Mouse (Mus musculus) CH12.LX (cell line): ENCODE measurements around the gene Galnt6. TPM values are rescaled to one million over a fixed set of nuclear protein-coding genes. Genes with fewer than 3 reads are reported as not detected.

Experiments used
- DNase-seq: peaks from one replicate; pipeline ENCODE4 v3.0.0-alpha.2; 2013; ENCODE audit errors: extremely low read depth
- H3K27ac ChIP-seq: 2 replicates; pipeline ENCODE4 v1.5.1; 2012; ENCODE audit warnings: low read depth, mild to moderate bottlenecking, control low read depth, moderate library complexity; ENCODE audit not compliant: insufficient read depth
- H3K27me3 ChIP-seq: replicated peaks from 2 replicates; pipeline ENCODE3; 2012; ENCODE audit warnings: inconsistent platforms
- H3K36me3 ChIP-seq, 2 experiments: replicated peaks in 1 of 2; 2 replicates each; pipeline versions ENCODE3 to v1.6.1; 2012; ENCODE audit warnings: inconsistent platforms in 1 of 2, low read length in 1 of 2, mild to moderate bottlenecking in 1 of 2, mixed read lengths in 1 of 2, moderate library complexity in 1 of 2; ENCODE audit not compliant: control insufficient read depth in 1 of 2, insufficient read depth in 1 of 2
- H3K4me1 ChIP-seq, 2 experiments: 2 replicates each; pipeline ENCODE4 v1.6.1; 2012; ENCODE audit warnings: inconsistent platforms in 1 of 2, moderate library complexity in 1 of 2; ENCODE audit not compliant: insufficient read depth in 2 of 2, control insufficient read depth in 1 of 2
- H3K4me2 ChIP-seq: 2 replicates; pipeline ENCODE4 v1.6.1; 2012; ENCODE audit warnings: low read depth, mild to moderate bottlenecking, control low read depth; ENCODE audit not compliant: poor library complexity, insufficient read depth, severe bottlenecking
- H3K4me3 ChIP-seq, 3 experiments: fragments of 150-350 bp in 1 of 3; sonication (generic) in 1 of 3; replicated peaks in 1 of 3; 2 replicates each; pipeline versions ENCODE3 to v1.5.1; 2011 to 2012; ENCODE audit warnings: low read depth in 2 of 3, low read length in 2 of 3, mild to moderate bottlenecking in 2 of 3, moderate library complexity in 2 of 3, control low read depth in 1 of 3, improper control_type of control experiment in 1 of 3, inconsistent platforms in 1 of 3, mixed read lengths in 1 of 3; ENCODE audit not compliant: poor library complexity in 1 of 3
- H3K79me2 ChIP-seq: replicated peaks from 2 replicates; pipeline ENCODE4 v1.6.1; 2012; ENCODE audit warnings: mild to moderate bottlenecking, moderate library complexity; ENCODE audit not compliant: control insufficient read depth, poor library complexity, insufficient read depth, severe bottlenecking; ENCODE audit errors: extremely low read depth
- H3K9ac ChIP-seq: 2 replicates; pipeline ENCODE4 v1.6.1; 2012; ENCODE audit warnings: low read depth, mild to moderate bottlenecking, control low read depth, moderate library complexity; ENCODE audit not compliant: insufficient read depth
- H3K9me3 ChIP-seq: replicated peaks from 2 replicates; pipeline ENCODE3; 2012; ENCODE audit warnings: low read length, inconsistent platforms, mixed read lengths
- BHLHE40 ChIP-seq: IDR thresholded peaks from 2 replicates; pipeline ENCODE4 v1.6.1; 2011; ENCODE audit warnings: mild to moderate bottlenecking, low read depth, low read length, improper control_type of control experiment
- CHD2 ChIP-seq: IDR thresholded peaks from 2 replicates; pipeline ENCODE4 v1.6.1; 2011; ENCODE audit warnings: low read length, improper control_type of control experiment
- CTCF ChIP-seq, 2 experiments: IDR thresholded peaks in 1 of 2; conservative IDR thresholded peaks in 1 of 2; 2 replicates each; pipeline ENCODE4 v1.5.1; 2011 to 2012; ENCODE audit warnings: low read depth in 2 of 2, low read length in 2 of 2, improper control_type of control experiment in 1 of 2, inconsistent platforms in 1 of 2, mild to moderate bottlenecking in 1 of 2, moderate library complexity in 1 of 2
- EP300 ChIP-seq: IDR thresholded peaks from 2 replicates; pipeline ENCODE4 v1.6.1; 2011; ENCODE audit warnings: low read length, improper control_type of control experiment
- ETS1 ChIP-seq: conservative IDR thresholded peaks from 2 replicates; pipeline ENCODE4 v1.6.1; 2012; ENCODE audit warnings: low read depth, mild to moderate bottlenecking, inconsistent platforms, low read length, improper control_type of control experiment, moderate library complexity
- IRF4 ChIP-seq: IDR thresholded peaks from 2 replicates; pipeline ENCODE4 v1.6.1; 2014; ENCODE audit warnings: low read depth, mild to moderate bottlenecking, inconsistent platforms, low read length, improper control_type of control experiment
- JUN ChIP-seq: IDR thresholded peaks from 2 replicates; pipeline ENCODE4 v1.6.1; 2011; ENCODE audit warnings: low read depth, mild to moderate bottlenecking, low read length, improper control_type of control experiment, moderate library complexity; ENCODE audit not compliant: insufficient read depth
- JUND ChIP-seq: conservative IDR thresholded peaks from 2 replicates; pipeline ENCODE4 v1.6.1; 2011; ENCODE audit warnings: low read depth, low read length, improper control_type of control experiment
- MXI1 ChIP-seq: IDR thresholded peaks from 2 replicates; pipeline ENCODE4 v1.6.1; 2011; ENCODE audit warnings: mild to moderate bottlenecking, low read depth, low read length, improper control_type of control experiment
- MYC ChIP-seq: IDR thresholded peaks from 2 replicates; pipeline ENCODE4 v1.6.1; 2011; ENCODE audit warnings: low read depth, mild to moderate bottlenecking, improper control_type of control experiment, low read length
- NELFE ChIP-seq: IDR thresholded peaks from 2 replicates; pipeline ENCODE4 v1.6.1; 2011; ENCODE audit warnings: low read depth, low read length, improper control_type of control experiment
- NRF1 ChIP-seq: IDR thresholded peaks from 2 replicates; pipeline ENCODE4 v1.6.1; 2014; ENCODE audit warnings: low read depth, mild to moderate bottlenecking, inconsistent platforms, low read length, improper control_type of control experiment, moderate library complexity
- SMC3 ChIP-seq: IDR thresholded peaks from 2 replicates; pipeline ENCODE4 v1.6.1; 2011; ENCODE audit warnings: low read depth, low read length, improper control_type of control experiment
- TCF12 ChIP-seq: IDR thresholded peaks from 2 replicates; pipeline ENCODE4 v1.6.1; 2014; ENCODE audit warnings: low read depth, mild to moderate bottlenecking, inconsistent platforms, low read length, improper control_type of control experiment
- UBTF ChIP-seq: IDR thresholded peaks from 2 replicates; pipeline ENCODE4 v1.6.1; 2012; ENCODE audit warnings: low read depth, mild to moderate bottlenecking, inconsistent platforms, low read length, improper control_type of control experiment, moderate library complexity
- USF2 ChIP-seq: conservative IDR thresholded peaks from 2 replicates; pipeline ENCODE4 v1.6.1; 2011; ENCODE audit warnings: low read depth, low read length, improper control_type of control experiment
- ZC3H11A ChIP-seq: IDR thresholded peaks from 2 replicates; pipeline ENCODE4 v1.6.1; 2012; ENCODE audit warnings: low read depth, mild to moderate bottlenecking, inconsistent platforms, low read length, improper control_type of control experiment
- ZKSCAN1 ChIP-seq: IDR thresholded peaks from 2 replicates; pipeline ENCODE4 v1.6.1; 2012; ENCODE audit warnings: low read depth, inconsistent platforms, low read length, improper control_type of control experiment, borderline replicate concordance
- ZNF384 ChIP-seq: IDR thresholded peaks from 2 replicates; pipeline ENCODE4 v1.6.1; 2012; ENCODE audit warnings: low read depth, low read length, improper control_type of control experiment, inconsistent platforms
- dilution Hi-C: fragments of 300-500 bp; cut with MboI; formaldehyde crosslinking; loops from 2 replicates; pipeline ENCODE4 v1.14.3; 2020; ENCODE audit warnings: low sequenced_read_pairs; ENCODE audit not compliant: extremely low pct_unique_long_range_greater_than_20kb, extremely low pct_ligation_motif_present
- in situ Hi-C: fragments of 300-500 bp; cut with MboI; formaldehyde crosslinking; loops from 3 replicates; pipeline ENCODE4 v1.14.3; 2019; ENCODE audit warnings: low sequenced_read_pairs, low pct_ligation_motif_present, low pct_unique_long_range_greater_than_20kb, mixed read lengths
- polyA plus RNA-seq: library from polyadenylated mRNA; unstranded; fragments of >175 nt; gene quantifications from 2 replicates; pipeline ENCODE4 v1.2.1, GENCODE M21; 2012; ENCODE audit warnings: low read depth; ENCODE audit not compliant: insufficient read length
- total RNA-seq, 2 experiments: library from RNA; depleted of rRNA; stranded (reverse); fragments of 300-350 nt in 1 of 2; fragments of >200 nt in 1 of 2; gene quantifications; 2 replicates each; pipeline ENCODE4 v1.2.3; 2012 to 2014

The Galnt6 gene
- total and polyA plus RNA-seq, 3 experiments = 0.58 to 5.0 (median 2.0) TPM

DNA sequence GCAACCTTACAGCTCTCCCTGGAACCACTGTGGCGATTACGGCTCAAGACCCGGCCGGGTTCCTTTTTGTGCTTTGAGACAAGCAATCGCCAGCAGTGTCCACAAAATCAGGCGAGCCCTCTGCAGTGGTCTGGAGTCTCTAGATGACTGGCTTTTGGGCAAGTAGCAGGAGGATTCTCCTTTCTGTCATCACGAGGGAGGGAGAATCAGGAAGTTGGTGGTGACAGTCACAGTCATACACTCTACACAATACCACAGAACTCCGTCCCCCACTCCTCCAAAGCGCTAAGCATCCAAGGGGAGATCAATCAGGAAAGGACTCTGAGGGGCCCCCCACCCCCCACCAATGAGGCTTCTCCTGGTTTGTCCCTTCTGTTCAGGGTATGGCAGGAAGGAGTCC is 590 bp downstream of the Galnt6 start (continued):
- TF ChIP-seq MYC = 0 out of 2 replicates have a peak, but pooled peaks have one; percentile 29
- TF ChIP-seq CHD2 = no peak; the same call in 1 of the 2 replicates
- no peak for TF ChIP-seq EP300
- TF ChIP-seq JUND = no peak
- no peak for TF ChIP-seq TCF12
- TF ChIP-seq NRF1 = no peak
- TF ChIP-seq NELFE = 0 out of 2 replicates have a peak, but pooled peaks have one; percentile 18
- no peak for TF ChIP-seq JUN
- no peak for TF ChIP-seq ZC3H11A
- TF ChIP-seq USF2 = no peak

DNA sequence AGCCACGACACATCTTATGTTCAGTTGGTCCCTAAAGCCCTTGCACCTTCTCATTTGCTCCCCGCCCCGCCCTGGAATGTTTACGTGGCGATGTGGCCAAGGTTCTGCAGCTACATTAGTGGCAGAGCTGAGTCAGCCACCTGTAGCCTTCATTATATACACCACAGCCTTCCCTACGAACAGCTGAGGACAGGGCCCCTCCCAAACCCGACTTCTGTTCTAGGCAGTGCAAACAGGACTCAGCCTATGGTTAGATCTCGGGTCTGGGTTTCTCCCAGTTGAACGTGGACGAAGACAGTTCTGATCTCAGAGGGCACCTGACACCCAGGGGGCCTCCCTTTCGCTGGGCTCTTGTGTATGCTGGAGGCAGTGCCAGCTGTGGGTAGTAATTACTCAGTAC is 1.3 kb downstream of the Galnt6 start:
- Histone ChIP-seq H3K9ac (no peak overlapping the region), H3K27me3 (no peaks in the 10 kb centered on the region), H3K4me3 (no peak overlapping the region), H3K4me2 (peak overlapping the region; percentile 52; the same call in 1 of the 2 replicates), H3K9me3 (peaks cover 5% of the 10 kb centered on the region), H3K4me1 (peaks cover 20 to 42% of the 10 kb centered on the region in 2 experiments), H3K79me2 (no peaks in the 10 kb centered on the region), H3K36me3 (peaks cover 13 to 53% of the 10 kb centered on the region in 2 experiments), H3K27ac (no peak overlapping the region)
- TF ChIP-seq BHLHE40 (peak; percentile 82), ZNF384 (no peak), MXI1 (no peak), CTCF (conservative IDR thresholded peaks at IDR 0.05 in 1 of 2, IDR thresholded peaks at IDR 0.05 in 1 of 2; ENCODE audit: low read depth in 2 of 2, low read length in 2 of 2) (no peak), IRF4 (peak; percentile 49; the same call in 1 of the 2 replicates), ZKSCAN1 (no peak), ETS1 (peak; percentile 82)
- peak; percentile 77 for DNase-seq
- dilution Hi-C loops (no loop called here), in situ Hi-C loops (no loop called here)

- no peaks in the 10 kb centered on the region for H3K79me2 ChIP-seq
- TF ChIP-seq CTCF (conservative IDR thresholded peaks at IDR 0.05 in 1 of 2, IDR thresholded peaks at IDR 0.05 in 1 of 2; ENCODE audit: low read depth in 2 of 2, low read length in 2 of 2) (no peak), UBTF (no peak), ZC3H11A (no peak), SMC3 (no peak), BHLHE40 (no peak), EP300 (no peak), JUN (no peak)
- H3K36me3 ChIP-seq = peaks cover 13 to 53% of the 10 kb centered on the region in 2 experiments
- H3K9ac ChIP-seq = no peak overlapping the region
- in situ Hi-C loops (no loop called here), dilution Hi-C loops (no loop called here)
- DNase-seq = no peak
- H3K4me1 ChIP-seq = peaks cover 14 to 47% of the 10 kb centered on the region in 2 experiments
- H3K4me3 ChIP-seq = no peak overlapping the region
- H3K4me2 ChIP-seq = no peak overlapping the region
- H3K27me3 ChIP-seq = no peaks in the 10 kb centered on the region
- no peak overlapping the region for H3K27ac ChIP-seq
- H3K9me3 ChIP-seq = peaks cover 5% of the 10 kb centered on the region
Measured at GRCm38 (mm10) chr15:100726721-100727120, 2.5 kb downstream of the Galnt6 start.
